Mouse (Mus musculus) olfactory bulb, adult 2 months (tissue): ENCODE measurements around the gene Gja5.

ENCODE experiments used
- CTCF ChIP-seq: fragments of 200-500 bp; IDR thresholded peaks from 2 replicates; pipeline ENCODE4 v1.5.1; 2012; ENCODE audit warnings: low read depth, mild to moderate bottlenecking, low read length, moderate library complexity; ENCODE audit not compliant: insufficient read depth
- POLR2A ChIP-seq: fragments of 200-500 bp; IDR thresholded peaks from 2 replicates; pipeline ENCODE4 v1.6.1; 2012; ENCODE audit warnings: mild to moderate bottlenecking, low read depth, low read length, moderate library complexity; ENCODE audit not compliant: insufficient read depth

DNA sequence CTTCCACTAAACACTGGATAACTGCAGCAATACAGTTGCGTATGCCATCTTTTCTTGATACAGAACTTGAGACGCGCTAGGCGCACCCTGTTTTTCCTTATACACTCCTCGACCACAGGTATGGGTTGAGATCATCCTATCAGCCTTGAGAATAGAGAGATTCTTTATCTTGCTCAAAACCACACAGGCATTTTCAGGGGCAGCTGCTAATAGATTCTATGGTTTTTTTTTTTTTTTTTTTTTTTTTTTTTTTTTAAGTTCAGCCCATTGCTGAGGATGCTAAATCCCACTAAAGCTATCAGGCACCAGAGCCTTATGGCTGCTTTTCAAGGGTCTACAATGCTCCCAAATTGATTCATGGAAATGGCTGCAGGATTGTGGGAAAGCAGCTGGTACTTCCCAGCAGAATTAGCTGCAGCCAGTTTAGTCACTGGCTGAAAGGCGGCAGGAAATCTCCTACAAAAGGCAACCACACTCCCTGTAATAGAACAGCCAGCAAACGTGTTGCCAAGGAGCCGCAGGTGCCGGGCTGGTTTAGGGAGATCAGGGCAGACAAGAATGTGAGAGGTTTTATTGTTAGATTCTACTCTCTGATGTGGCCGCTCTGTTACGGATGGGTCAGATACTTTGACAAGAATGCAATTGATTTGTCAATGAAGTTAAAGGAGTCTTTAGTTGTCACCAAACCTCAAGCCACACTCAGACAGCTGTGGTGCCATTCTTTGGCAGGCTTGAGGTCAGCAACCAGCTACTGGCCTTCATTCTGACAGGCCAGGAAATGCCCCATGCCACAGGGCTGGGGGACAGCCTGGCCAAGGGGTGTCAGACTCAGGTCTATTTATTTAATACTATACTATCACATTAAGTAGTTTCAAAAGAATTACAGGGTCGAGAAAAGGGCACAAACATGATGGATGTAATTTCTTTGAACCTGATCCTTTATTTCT lies 58.9 kb downstream of the Gja5 start:
- TF ChIP-seq CTCF (no peak), POLR2A (no peak)
